ENCODE assay signal across 1 mouse cellular context in genomic region chr6:100670880-100671344, GRCm38 (mm10).
TF ChIP-seq lines count a peak whose summit lies in the region.

TSS of gene Shq1 (minus strand) at chr6:100671157.

TF ChIP-seq in MEL, 35 proteins besides CTCF, POLR2A, EP300 and RAD21 (continued from another document):
- no peak for TF ChIP-seq MAFK (IDR thresholded peaks at IDR 0.05; ENCODE audit: borderline replicate concordance, low read depth, low read length)
- TF ChIP-seq USF1 (IDR thresholded peaks at IDR 0.05; ENCODE audit: low read depth, low read length) = no peak
- no peak; the same call in 1 of the 2 replicates for TF ChIP-seq KAT2A (conservative IDR thresholded peaks at IDR 0.05; ENCODE audit: low read depth, low read length)
TF ChIP-seq in MEL: peak in this region for 10.
